Mouse (Mus musculus) brown adipose tissue, adult 24 weeks (tissue): ENCODE measurements around the gene Gjc2. TPM values are rescaled to one million over a fixed set of nuclear protein-coding genes. Genes with fewer than 3 reads are reported as not detected.
A peak's percentile ranks its signal among the peaks of the same experiment; 100 is the strongest.

Source experiments
- H3K27ac ChIP-seq: fragments of 200-500 bp; replicated peaks from 2 replicates; pipeline ENCODE4 v1.5.1; 2012; ENCODE audit warnings: low read depth, mild to moderate bottlenecking, low read length
- H3K4me1 ChIP-seq: fragments of 200-500 bp; 2 replicates; pipeline ENCODE4 v1.6.1; 2012; ENCODE audit warnings: low read length, mixed read lengths; ENCODE audit not compliant: control insufficient read depth, insufficient read depth, insufficient read length
- H3K4me3 ChIP-seq: fragments of 200-500 bp; 2 replicates; pipeline ENCODE4 v1.5.1; 2012; ENCODE audit warnings: low read depth, mild to moderate bottlenecking, low read length, moderate library complexity; ENCODE audit not compliant: insufficient read depth
- polyA plus RNA-seq: library from polyadenylated mRNA; stranded (reverse); fragments of >200 nt; gene quantifications from 2 replicates; pipeline ENCODE4 v1.2.4, GENCODE M21; 2012; ENCODE audit not compliant: missing spikeins, insufficient read depth, insufficient read length

Gjc2 gene
- polyA plus RNA-seq, 1 experiment = not detected

- H3K4me3 ChIP-seq = no peak overlapping the region
- H3K4me1 ChIP-seq = no peaks in the 10 kb centered on the region; the same call in none of the 2 replicates
- H3K27ac ChIP-seq = no peak overlapping the region
These were observed 4.7 kb upstream of the Gjc2 start for GRCm38 (mm10) chr11:59187706-59188105.

- H3K4me3 ChIP-seq = no peak overlapping the region
- H3K27ac ChIP-seq = no peak overlapping the region
- no peaks in the 10 kb centered on the region; the same call in 1 of the 2 replicates for H3K4me1 ChIP-seq
These were observed 2.5 kb upstream of the Gjc2 start for GRCm38 (mm10) chr11:59185490-59185889.

- Histone ChIP-seq H3K4me3 (no peak overlapping the region), H3K27ac (no peak overlapping the region)
These were observed 808 bp upstream of the Gjc2 start for GRCm38 (mm10) chr11:59183821-59184220.

GRCm38 (mm10) chr11:59176921-59177320 is 6.1 kb downstream of the Gjc2 start:
- no peak overlapping the region for H3K4me3 ChIP-seq
- H3K4me1 ChIP-seq = no peaks in the 10 kb centered on the region
- H3K27ac ChIP-seq = no peak overlapping the region

More at GRCm38 (mm10) chr11:59183821-59184220, 808 bp upstream of the Gjc2 start:
- H3K4me1 ChIP-seq = no peaks in the 10 kb centered on the region; the same call in 1 of the 2 replicates

GRCm38 (mm10) chr11:59176475-59176874 is 6.5 kb downstream of the Gjc2 start:
- Histone ChIP-seq H3K4me3 (no peak overlapping the region), H3K4me1 (no peaks in the 10 kb centered on the region), H3K27ac (no peak overlapping the region)

GRCm38 (mm10) chr11:59174189-59174838 is 8.7 kb downstream of the Gjc2 start:
- Histone ChIP-seq H3K4me1 (no peaks in the 10 kb centered on the region), H3K4me3 (no peak overlapping the region), H3K27ac (no peak overlapping the region)

- H3K4me1 ChIP-seq = no peaks in the 10 kb centered on the region
- H3K4me3 ChIP-seq = no peak overlapping the region
- H3K27ac ChIP-seq = no peak overlapping the region
These were observed 12.5 kb downstream of the Gjc2 start for GRCm38 (mm10) chr11:59170549-59170948.

- Histone ChIP-seq H3K4me1 (no peaks in the 10 kb centered on the region), H3K27ac (no peak overlapping the region), H3K4me3 (no peak overlapping the region)
These were observed 13.2 kb downstream of the Gjc2 start for GRCm38 (mm10) chr11:59169807-59170206.

GRCm38 (mm10) chr11:59165616-59166241 is 17.3 kb downstream of the Gjc2 start:
- H3K27ac ChIP-seq = no peak overlapping the region
- H3K4me1 ChIP-seq = peaks cover 12% of the 10 kb centered on the region
- H3K4me3 ChIP-seq = no peak overlapping the region

GRCm38 (mm10) chr11:59164384-59164783 is 18.6 kb downstream of the Gjc2 start:
- peak overlapping the region; percentile 90; the same call in 1 of the 2 replicates for H3K4me3 ChIP-seq
- peaks cover 12% of the 10 kb centered on the region for H3K4me1 ChIP-seq
- H3K27ac ChIP-seq = peak overlapping the region; percentile 100

GRCm38 (mm10) chr11:59163255-59164236 is 19.5 kb downstream of the Gjc2 start, which contains the start of gene Iba57:
Gene Iba57, minus strand, starts transcription at chr11:59163739.
- Histone ChIP-seq H3K27ac (peak within 1 kb of the TSS; percentile 100), H3K4me1 (peaks cover 12% of the 10 kb centered on the region), H3K4me3 (peak within 1 kb of the TSS; percentile 90)

GRCm38 (mm10) chr11:59162443-59163254 is 20.4 kb downstream of the Gjc2 start:
- H3K27ac ChIP-seq = peak overlapping the region; percentile 76
- H3K4me1 ChIP-seq = peaks cover 12% of the 10 kb centered on the region
- peak overlapping the region; percentile 53 for H3K4me3 ChIP-seq

GRCm38 (mm10) chr11:59161398-59161797 is 21.6 kb downstream of the Gjc2 start:
- no peak overlapping the region for H3K4me3 ChIP-seq
- peaks cover 12% of the 10 kb centered on the region for H3K4me1 ChIP-seq
- H3K27ac ChIP-seq = no peak overlapping the region

- Histone ChIP-seq H3K27ac (no peak overlapping the region), H3K4me1 (peaks cover 12% of the 10 kb centered on the region), H3K4me3 (no peak overlapping the region)
These were observed 23.5 kb downstream of the Gjc2 start for GRCm38 (mm10) chr11:59159558-59159957.
